Mouse (Mus musculus) ES-E14 (cell line): ENCODE measurements at regions not wholly inside any gene's neighbourhood (a gene's known extent, or its start where the extent isn't known, plus 50 kb on each side); places are given as distances from the start of the nearest gene placed in this dataset.

Experiments used
- CHD2 ChIP-seq: IDR thresholded peaks from 2 replicates; pipeline ENCODE4 v1.6.1; 2014; ENCODE audit warnings: mild to moderate bottlenecking, low read depth, low read length, inconsistent platforms
- ZNF384 ChIP-seq: IDR thresholded peaks from 2 replicates; pipeline ENCODE4 v1.6.1; 2012; ENCODE audit warnings: low read depth, low read length, inconsistent platforms

DNA sequence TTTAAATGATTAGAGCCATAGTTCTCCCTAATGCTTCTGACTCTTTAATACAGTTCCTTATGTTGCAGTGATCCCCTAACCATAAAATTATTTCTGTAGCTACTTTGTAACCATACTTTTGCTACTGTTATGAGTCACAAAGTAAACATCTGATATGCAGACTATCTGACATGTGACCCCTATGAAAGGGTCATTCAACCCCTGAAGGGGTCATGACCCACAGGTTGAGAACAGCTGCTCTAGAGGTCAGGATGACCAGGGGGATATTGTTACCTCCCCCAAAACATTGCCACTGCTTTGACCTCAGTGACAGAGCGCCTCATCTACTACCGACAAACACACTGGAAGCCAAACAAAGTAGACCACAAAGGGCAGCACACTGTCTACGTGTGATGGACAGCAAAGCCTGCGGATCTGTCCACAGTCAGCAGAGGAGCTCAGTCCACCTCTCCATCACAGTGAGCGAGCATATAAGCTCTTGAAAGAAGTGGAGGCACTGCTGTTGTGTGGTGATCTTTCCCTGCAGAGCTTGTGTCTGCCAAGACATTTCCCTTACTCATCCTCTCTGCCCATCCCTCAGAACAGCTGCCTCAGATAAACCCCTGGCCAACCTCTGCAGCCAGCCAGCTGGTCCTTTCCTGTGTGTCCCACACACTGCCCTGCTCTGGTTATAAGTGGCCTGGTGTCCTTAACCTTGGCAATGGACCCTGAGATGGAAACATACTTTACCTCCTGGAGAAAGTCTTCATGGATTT is 136.0 kb downstream of the Ets2 start:
- TF ChIP-seq CHD2 = no peak
- TF ChIP-seq ZNF384 = no peak
